Mouse (Mus musculus): ENCODE measurements at regions not wholly inside any gene's neighbourhood (a gene's known extent, or its start where the extent isn't known, plus 50 kb on each side); places are given as distances from the start of the nearest gene placed in this dataset.

GRCm38 (mm10) chr12:56242803-56243202, 102.9 kb downstream of the Mbip start:
- TF ChIP-seq CTCF (IDR thresholded peaks at IDR 0.05; ENCODE audit: control insufficient read depth, insufficient read depth, insufficient replicate concordance, low read depth, low read length), result no peak
- no peak for TF ChIP-seq POLR2A (IDR thresholded peaks at IDR 0.05; ENCODE audit: control insufficient read depth, low read depth, low read length)
